Mouse (Mus musculus): ENCODE results near the gene Gng13. TPM values are rescaled to one million over a fixed set of nuclear protein-coding genes. Genes with fewer than 3 reads are reported as not detected.

The Gng13 gene
- polyA plus RNA-seq, 1 experiment from 2014 or later: 1.9 TPM

GRCm38 (mm10) chr17:25744311-25744710 lies 27.3 kb downstream of the Gng13 start:
- Histone ChIP-seq H3K36me3 (ENCODE audit: control insufficient read depth, insufficient read depth, low read length) (no peaks in the 10 kb centered on the region), H3K4me2 (ENCODE audit: low read depth, low read length) (no peak overlapping the region), H3K4me3 (ENCODE audit: low read length) (no peak overlapping the region), H3K9ac (ENCODE audit: low read depth, low read length) (no peak overlapping the region), H3K9me3 (ENCODE audit: control insufficient read depth, low read length) (no peaks in the 10 kb centered on the region), H3K4me1 (ENCODE audit: control insufficient read depth, insufficient read depth, low read length) (no peaks in the 10 kb centered on the region), H3K27me3 (replicated peaks; ENCODE audit: control insufficient read depth, insufficient read depth, low read length) (no peaks in the 10 kb centered on the region), H3K27ac (ENCODE audit: low read length) (no peak overlapping the region)
- 76% methylated on average over 10 of the region's 10 CpGs for WGBS
- ATAC-seq: no peak

DNA sequence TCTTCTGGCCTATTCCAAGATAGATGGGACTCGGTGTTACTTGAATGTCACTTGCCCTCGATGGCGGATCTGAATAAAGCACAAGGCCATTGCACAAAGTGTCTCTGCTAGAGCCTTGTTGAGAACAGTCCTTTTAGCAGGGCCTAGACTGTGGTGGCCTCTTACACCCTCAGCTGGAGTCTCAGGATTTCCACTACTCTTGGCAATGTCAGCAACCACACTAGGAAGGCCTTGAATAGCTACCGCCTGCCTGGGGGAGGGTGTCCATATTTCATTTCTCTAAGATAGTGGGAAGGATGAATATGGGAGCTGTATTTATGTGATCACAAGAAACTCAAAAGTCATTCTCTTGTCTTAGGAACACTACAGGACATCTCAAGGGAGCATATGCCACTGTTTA lies 31.3 kb downstream of the Gng13 start:
- no peak overlapping the region for H3K4me3 ChIP-seq (ENCODE audit: low read length)
- no peaks in the 10 kb centered on the region for H3K9me3 ChIP-seq (ENCODE audit: control insufficient read depth, low read length)
- H3K9ac ChIP-seq (ENCODE audit: low read depth, low read length): no peak overlapping the region
- no peaks in the 10 kb centered on the region for H3K27me3 ChIP-seq (replicated peaks; ENCODE audit: control insufficient read depth, insufficient read depth, low read length)
- no peak for ATAC-seq
- H3K27ac ChIP-seq (ENCODE audit: low read length): no peak overlapping the region
- no peak overlapping the region for H3K4me2 ChIP-seq (ENCODE audit: low read depth, low read length)
- 90% methylated on average over 4 of the region's 4 CpGs for WGBS
- no peaks in the 10 kb centered on the region for H3K36me3 ChIP-seq (ENCODE audit: control insufficient read depth, insufficient read depth, low read length)
- H3K4me1 ChIP-seq (ENCODE audit: control insufficient read depth, insufficient read depth, low read length): peaks cover 3% of the 10 kb centered on the region; the same call in 1 of the 2 replicates

DNA sequence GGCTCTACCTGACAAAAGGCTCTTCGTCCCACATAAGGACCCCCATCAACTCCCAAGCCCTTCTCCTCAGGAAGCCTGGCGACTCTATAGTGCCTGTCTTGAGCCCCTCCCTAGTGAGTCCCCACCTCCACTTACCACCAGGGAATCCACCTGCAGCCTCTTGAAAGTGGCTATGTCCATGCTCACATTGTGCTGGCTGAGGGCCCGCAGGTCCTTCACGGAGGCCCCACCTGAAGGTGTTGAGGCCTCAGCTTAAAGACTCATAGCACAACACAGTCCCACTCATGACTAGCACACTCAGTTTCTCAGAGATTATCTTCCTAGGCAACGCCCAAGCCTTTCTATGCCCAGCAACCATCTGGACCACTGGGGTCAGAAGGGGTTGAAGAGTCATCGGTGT lies 32.3 kb downstream of the Gng13 start:
- Histone ChIP-seq H3K9ac (ENCODE audit: low read depth, low read length) (no peak overlapping the region), H3K4me1 (ENCODE audit: control insufficient read depth, insufficient read depth, low read length) (peaks cover 3% of the 10 kb centered on the region; the same call in 1 of the 2 replicates), H3K4me2 (ENCODE audit: low read depth, low read length) (no peak overlapping the region), H3K9me3 (ENCODE audit: control insufficient read depth, low read length) (no peaks in the 10 kb centered on the region), H3K27ac (ENCODE audit: low read length) (no peak overlapping the region), H3K36me3 (ENCODE audit: control insufficient read depth, insufficient read depth, low read length) (no peaks in the 10 kb centered on the region), H3K4me3 (ENCODE audit: low read length) (no peak overlapping the region), H3K27me3 (replicated peaks; ENCODE audit: control insufficient read depth, insufficient read depth, low read length) (no peaks in the 10 kb centered on the region)
- WGBS: 84% methylated on average over 6 of the region's 6 CpGs
- no peak for ATAC-seq

DNA sequence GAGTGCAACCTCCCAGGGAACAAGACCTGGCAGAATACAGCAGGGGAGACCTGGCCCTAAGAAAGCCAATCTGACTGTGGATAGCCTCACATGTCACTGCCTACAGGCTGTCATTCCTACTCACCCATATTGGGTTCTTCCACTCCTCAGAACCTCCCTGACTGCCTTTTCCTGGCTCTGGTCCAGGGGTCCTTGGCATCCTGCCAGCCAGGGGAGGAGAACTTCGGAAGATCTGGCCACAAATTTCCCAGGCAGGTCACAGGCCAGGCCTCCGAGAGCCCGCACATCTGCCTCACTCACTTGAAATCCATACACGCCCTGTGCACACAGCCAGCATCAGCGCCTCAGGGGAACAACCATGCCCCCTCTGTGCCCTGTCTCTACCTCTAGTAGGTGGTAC lies 34.5 kb downstream of the Gng13 start:
- H3K27ac ChIP-seq (ENCODE audit: low read length): no peak overlapping the region
- no peak overlapping the region for H3K4me3 ChIP-seq (ENCODE audit: low read length)
- H3K36me3 ChIP-seq (ENCODE audit: control insufficient read depth, insufficient read depth, low read length): no peaks in the 10 kb centered on the region
- no peak overlapping the region; the same call in 1 of the 2 replicates for H3K9ac ChIP-seq (ENCODE audit: low read depth, low read length)
- no peak overlapping the region for H3K4me2 ChIP-seq (ENCODE audit: low read depth, low read length)
- H3K27me3 ChIP-seq (replicated peaks; ENCODE audit: control insufficient read depth, insufficient read depth, low read length): no peaks in the 10 kb centered on the region
- H3K4me1 ChIP-seq (ENCODE audit: control insufficient read depth, insufficient read depth, low read length): peaks cover 6% of the 10 kb centered on the region; the same call in 1 of the 2 replicates
- no peaks in the 10 kb centered on the region for H3K9me3 ChIP-seq (ENCODE audit: control insufficient read depth, low read length)
- 32% methylated on average over 5 of the region's 5 CpGs for WGBS
- ATAC-seq: no peak

DNA sequence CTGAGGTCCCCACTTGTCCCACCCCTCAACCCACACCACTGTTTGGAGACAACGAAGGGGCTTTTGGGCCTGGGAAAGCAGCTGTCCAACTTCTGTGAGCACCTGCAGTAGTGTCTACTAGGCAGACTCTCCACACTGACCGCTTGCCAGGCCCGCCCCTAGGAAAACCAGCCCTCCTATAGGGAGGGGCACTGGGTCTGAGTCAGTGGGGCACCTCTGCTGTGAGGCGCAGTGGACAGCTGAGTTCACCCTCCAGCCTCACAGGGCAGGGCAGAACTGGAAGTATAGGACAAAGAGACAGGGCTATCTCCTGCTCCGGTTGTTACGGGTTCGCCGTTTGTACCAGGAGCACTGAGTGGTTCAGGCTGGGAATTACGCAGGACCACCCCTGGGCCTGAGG lies 37.3 kb downstream of the Gng13 start, which contains the start of gene Msln:
Msln (minus strand) TSS at position 138 of the 400 bp plus-strand sequence.
- 76% methylated on average over 9 of the region's 9 CpGs for WGBS
- no peak within 1 kb of the TSS for H3K4me2 ChIP-seq (ENCODE audit: low read depth, low read length)
- no peak within 1 kb of the TSS for H3K4me3 ChIP-seq (ENCODE audit: low read length)
- H3K27ac ChIP-seq (ENCODE audit: low read length): no peak within 1 kb of the TSS
- no peak; the same call in 1 of the 2 replicates for ATAC-seq
- no peaks in the 10 kb centered on the region for H3K36me3 ChIP-seq (ENCODE audit: control insufficient read depth, insufficient read depth, low read length)
- no peaks in the 10 kb centered on the region for H3K27me3 ChIP-seq (replicated peaks; ENCODE audit: control insufficient read depth, insufficient read depth, low read length)
- H3K9me3 ChIP-seq (ENCODE audit: control insufficient read depth, low read length): no peaks in the 10 kb centered on the region
- H3K4me1 ChIP-seq (ENCODE audit: control insufficient read depth, insufficient read depth, low read length): peaks cover 6% of the 10 kb centered on the region; the same call in 1 of the 2 replicates
- H3K9ac ChIP-seq (ENCODE audit: low read depth, low read length): no peak within 1 kb of the TSS

DNA sequence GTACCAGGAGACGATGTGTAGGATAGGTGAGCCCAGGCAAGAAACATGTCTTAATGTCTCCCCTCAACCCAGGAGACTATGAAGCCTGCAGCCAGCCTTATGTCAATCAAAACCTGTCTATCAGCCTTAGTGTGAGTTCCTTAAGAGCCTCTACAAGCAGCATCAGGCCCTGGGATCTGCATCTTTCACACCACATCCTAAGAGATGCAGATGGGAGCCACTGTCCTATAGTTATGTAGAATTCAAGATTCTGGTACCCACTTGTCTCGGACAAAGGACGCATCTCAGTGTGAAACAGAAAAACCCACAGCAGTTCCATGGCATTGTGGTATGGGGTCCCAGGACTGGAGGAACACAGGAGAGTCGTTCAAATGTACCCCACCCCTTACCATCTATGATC lies 38.1 kb downstream of the Gng13 start:
- H3K9me3 ChIP-seq (ENCODE audit: control insufficient read depth, low read length): no peaks in the 10 kb centered on the region
- no peak overlapping the region for H3K9ac ChIP-seq (ENCODE audit: low read depth, low read length)
- H3K4me2 ChIP-seq (ENCODE audit: low read depth, low read length): no peak overlapping the region
- 82% methylated on average over 4 of the region's 4 CpGs for WGBS
- no peak overlapping the region for H3K27ac ChIP-seq (ENCODE audit: low read length)
- H3K4me3 ChIP-seq (ENCODE audit: low read length): no peak overlapping the region
- no peaks in the 10 kb centered on the region for H3K36me3 ChIP-seq (ENCODE audit: control insufficient read depth, insufficient read depth, low read length)
- ATAC-seq: no peak
- H3K27me3 ChIP-seq (replicated peaks; ENCODE audit: control insufficient read depth, insufficient read depth, low read length): no peaks in the 10 kb centered on the region
- H3K4me1 ChIP-seq (ENCODE audit: control insufficient read depth, insufficient read depth, low read length): peaks cover 6% of the 10 kb centered on the region; the same call in 1 of the 2 replicates

GRCm38 (mm10) chr17:25755627-25756377 lies 38.8 kb downstream of the Gng13 start:
- ATAC-seq: peak; percentile 70

GRCm38 (mm10) chr17:25756378-25757242 lies 39.6 kb downstream of the Gng13 start:
- Histone ChIP-seq H3K9me3 (ENCODE audit: control insufficient read depth, low read length) (no peaks in the 10 kb centered on the region), H3K27me3 (replicated peaks; ENCODE audit: control insufficient read depth, insufficient read depth, low read length) (no peaks in the 10 kb centered on the region), H3K4me1 (ENCODE audit: control insufficient read depth, insufficient read depth, low read length) (0 out of 2 replicates have a peak, but pooled peaks cover 4% of the 10 kb centered on the region), H3K36me3 (ENCODE audit: control insufficient read depth, insufficient read depth, low read length) (no peaks in the 10 kb centered on the region), H3K27ac (ENCODE audit: low read length) (no peak overlapping the region), H3K4me3 (ENCODE audit: low read length) (no peak overlapping the region), H3K9ac (ENCODE audit: low read depth, low read length) (no peak overlapping the region), H3K4me2 (ENCODE audit: low read depth, low read length) (no peak overlapping the region)
- 67% methylated on average over 9 of the region's 9 CpGs for WGBS
- peak; percentile 63; the same call in 1 of the 2 replicates for ATAC-seq

More at GRCm38 (mm10) chr17:25755627-25756377, 38.8 kb downstream of the Gng13 start:
- Histone ChIP-seq H3K9me3 (ENCODE audit: control insufficient read depth, low read length) (no peaks in the 10 kb centered on the region), H3K36me3 (ENCODE audit: control insufficient read depth, insufficient read depth, low read length) (no peaks in the 10 kb centered on the region), H3K27me3 (replicated peaks; ENCODE audit: control insufficient read depth, insufficient read depth, low read length) (no peaks in the 10 kb centered on the region), H3K4me2 (ENCODE audit: low read depth, low read length) (no peak overlapping the region), H3K9ac (ENCODE audit: low read depth, low read length) (no peak overlapping the region), H3K4me1 (ENCODE audit: control insufficient read depth, insufficient read depth, low read length) (peaks cover 6% of the 10 kb centered on the region; the same call in 1 of the 2 replicates), H3K4me3 (ENCODE audit: low read length) (no peak overlapping the region), H3K27ac (ENCODE audit: low read length) (no peak overlapping the region)
- WGBS: 29% methylated on average over 4 of the region's 4 CpGs

GRCm38 (mm10) chr17:25757691-25758090 lies 40.7 kb downstream of the Gng13 start:
- Histone ChIP-seq H3K27ac (ENCODE audit: low read length) (no peak overlapping the region), H3K27me3 (replicated peaks; ENCODE audit: control insufficient read depth, insufficient read depth, low read length) (no peaks in the 10 kb centered on the region), H3K4me1 (ENCODE audit: control insufficient read depth, insufficient read depth, low read length) (0 out of 2 replicates have a peak, but pooled peaks cover 4% of the 10 kb centered on the region), H3K36me3 (ENCODE audit: control insufficient read depth, insufficient read depth, low read length) (no peaks in the 10 kb centered on the region), H3K4me3 (ENCODE audit: low read length) (no peak overlapping the region), H3K9ac (ENCODE audit: low read depth, low read length) (no peak overlapping the region), H3K4me2 (ENCODE audit: low read depth, low read length) (no peak overlapping the region), H3K9me3 (ENCODE audit: control insufficient read depth, low read length) (no peaks in the 10 kb centered on the region)
- ATAC-seq: no peak
- 63% methylated on average over 3 of the region's 3 CpGs for WGBS

All from intestine, embryonic 16.5 days (tissue).